Mouse (Mus musculus) G1E (cell line): ENCODE measurements around the gene 0610009B22Rik. TPM values are rescaled to one million over a fixed set of nuclear protein-coding genes. Genes with fewer than 3 reads are reported as not detected.
"Not testable (repeated sequence)": the region's sequence is repeated elsewhere in the genome, so short reads cannot be mapped to it uniquely, and the experiment has no call there.

ENCODE experiments used
- ATAC-seq: 2 replicates; pipeline ENCODE4 v1.8.0; 2016; ENCODE audit warnings: mild to moderate bottlenecking; ENCODE audit not compliant: insufficient number of reproducible peaks, poor library complexity, low FRiP score, severe bottlenecking; ENCODE audit errors: extremely low read depth
- DNase-seq: peaks from one replicate; pipeline ENCODE4 v3.0.0; 2012; ENCODE audit warnings: low spot score
- H3K27me3 ChIP-seq: 2 replicates; pipeline ENCODE4 v1.6.1; 2012; ENCODE audit warnings: mild to moderate bottlenecking, low read length, inconsistent platforms; ENCODE audit not compliant: insufficient read depth
- H3K36me3 ChIP-seq: replicated peaks from 2 replicates; pipeline ENCODE3; 2012; ENCODE audit warnings: mild to moderate bottlenecking, inconsistent platforms
- H3K4me1 ChIP-seq: 2 replicates; pipeline ENCODE4 v1.6.1; 2012; ENCODE audit warnings: low read depth, low read length, inconsistent platforms, mixed read lengths; ENCODE audit not compliant: insufficient read depth
- H3K4me3 ChIP-seq: 2 replicates; pipeline ENCODE4 v1.5.1; 2012; ENCODE audit warnings: low read depth, mild to moderate bottlenecking, inconsistent platforms, low read length, moderate library complexity, mixed read lengths
- H3K9me3 ChIP-seq: replicated peaks from 2 replicates; pipeline ENCODE4 v1.6.1; 2012; ENCODE audit warnings: inconsistent platforms
- CTCF ChIP-seq: IDR thresholded peaks from 2 replicates; pipeline ENCODE4 v1.5.1; 2012; ENCODE audit warnings: low read depth, low read length, inconsistent platforms, mixed read lengths
- GATA1 ChIP-seq: IDR thresholded peaks from 2 replicates; pipeline ENCODE4 v1.6.1; 2012; ENCODE audit warnings: borderline replicate concordance, low read length, inconsistent platforms, mixed read lengths
- GATA2 ChIP-seq: IDR thresholded peaks from 2 replicates; pipeline ENCODE4 v1.6.1; 2012; ENCODE audit warnings: low read depth, low read length, inconsistent platforms, borderline replicate concordance
- POLR2AphosphoS5 ChIP-seq: IDR thresholded peaks from 2 replicates; pipeline ENCODE4 v1.6.1; 2012; ENCODE audit warnings: low read depth, low read length, inconsistent platforms; ENCODE audit not compliant: insufficient replicate concordance
- TAL1 ChIP-seq: conservative IDR thresholded peaks from 2 replicates; pipeline ENCODE4 v1.6.1; 2012; ENCODE audit warnings: low read depth, low read length, inconsistent platforms, mixed read lengths
- polyA plus RNA-seq: library from polyadenylated mRNA; stranded (reverse); fragments of >175 nt; gene quantifications from 2 replicates; pipeline ENCODE4 v1.2.3, GENCODE M21; 2012
- total RNA-seq, 2 experiments: library from RNA; stranded (forward) in 1 of 2; stranded (reverse) in 1 of 2; fragments of 200-1000 nt in 1 of 2; fragments of >200 nt in 1 of 2; fragmentation: Nextera tagmentation in 1 of 2; gene quantifications; 2 replicates each; pipeline ENCODE4 v1.2.3; 2014 to 2017

The 0610009B22Rik gene
- total and polyA plus RNA-seq, 3 experiments, result 2.8 to 39.6 (median 19.5) TPM

DNA sequence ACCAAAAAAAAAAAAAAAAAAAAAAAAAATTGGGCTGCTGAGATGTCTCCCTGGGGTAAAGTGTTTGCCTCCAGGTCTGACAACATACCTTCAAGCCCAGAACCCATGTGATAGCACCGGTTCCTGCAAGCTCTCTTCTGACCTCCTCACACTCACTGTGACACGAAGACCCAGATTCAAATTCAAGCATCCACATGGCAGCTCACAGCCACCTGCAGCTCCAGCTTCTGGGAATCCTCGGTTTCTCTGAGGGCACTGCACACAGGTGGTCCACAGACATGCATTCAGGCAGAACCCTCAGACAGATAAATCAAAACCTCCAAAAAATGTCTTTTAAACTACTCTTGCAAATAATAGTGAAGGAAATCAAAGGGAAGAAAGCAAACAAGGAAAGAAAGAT lies 9.2 kb downstream of the 0610009B22Rik start:
- no peak for ATAC-seq
- Histone ChIP-seq H3K27me3 (peaks cover 6% of the 10 kb centered on the region), H3K4me3 (no peak overlapping the region), H3K4me1 (peaks cover 26% of the 10 kb centered on the region), H3K9me3 (no peaks in the 10 kb centered on the region), H3K36me3 (peaks cover 3% of the 10 kb centered on the region)
- no peak for DNase-seq
- TF ChIP-seq TAL1 (no peak), GATA2 (no peak), CTCF (no peak), GATA1 (no peak), POLR2AphosphoS5 (no peak)

DNA sequence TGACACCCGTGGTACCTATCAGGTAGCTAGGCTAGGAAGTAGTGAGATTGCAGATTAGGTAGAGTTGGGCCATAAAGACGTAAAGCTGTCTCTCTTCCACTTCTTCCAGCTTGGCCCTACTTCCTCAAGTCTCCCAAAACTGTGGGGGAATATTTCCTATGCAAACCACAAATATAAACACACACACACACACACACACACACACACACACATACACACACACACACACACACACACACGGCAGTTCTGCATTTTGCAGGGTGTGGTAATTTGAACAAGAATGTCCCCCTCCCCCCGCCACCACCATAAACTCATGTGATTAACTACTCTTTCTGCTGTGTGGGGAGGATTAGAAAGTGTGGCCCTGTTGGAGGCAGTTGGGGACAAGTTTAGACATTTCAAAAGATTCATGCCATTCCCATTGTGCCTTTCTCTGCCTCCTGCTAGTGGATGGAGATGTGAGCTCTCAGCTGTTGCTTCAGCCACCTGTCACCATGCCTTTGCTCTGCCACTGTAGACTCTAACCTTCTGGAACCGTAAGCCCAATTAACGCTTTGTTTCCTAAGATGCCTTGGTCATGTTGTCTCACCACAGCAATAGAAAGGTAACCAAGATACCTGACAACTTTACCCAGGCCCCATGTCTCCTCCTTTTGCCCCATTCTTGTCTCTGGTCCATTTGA lies 10.8 kb downstream of the 0610009B22Rik start:
- no peak; the same call in 1 of the 2 replicates for ATAC-seq

DNA sequence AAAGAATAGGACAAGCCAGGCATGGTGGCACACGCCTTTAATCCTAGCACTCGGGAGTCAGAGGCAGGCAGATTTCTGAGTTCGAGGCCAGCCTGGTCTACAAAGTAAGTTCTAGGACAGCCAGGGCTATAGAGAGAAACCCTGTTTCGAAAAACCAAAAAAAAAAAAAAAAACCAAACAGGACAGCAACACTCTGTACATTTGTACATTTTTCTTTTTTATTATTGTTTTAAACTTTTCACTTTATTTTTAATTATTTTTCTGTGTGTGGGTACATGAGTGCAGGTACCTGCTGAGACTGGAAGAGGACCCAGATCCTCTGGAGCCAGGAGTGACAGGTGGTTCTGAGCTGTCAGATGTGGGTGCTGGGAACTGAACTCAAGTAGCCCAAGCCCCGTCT lies 13.3 kb downstream of the 0610009B22Rik start:
- DNase-seq (no peak), ATAC-seq (no peak)
- Histone ChIP-seq H3K4me1 (peaks cover 17% of the 10 kb centered on the region), H3K4me3 (no peak overlapping the region), H3K27me3 (peaks cover 7% of the 10 kb centered on the region), H3K9me3 (no peaks in the 10 kb centered on the region), H3K36me3 (no peaks in the 10 kb centered on the region)
- TF ChIP-seq TAL1 (no peak), CTCF (no peak), GATA2 (no peak), GATA1 (no peak), POLR2AphosphoS5 (no peak)

More for the DNA sequence above, 10.8 kb downstream of the 0610009B22Rik start:
- Histone ChIP-seq H3K4me3 (no peak overlapping the region), H3K9me3 (no peaks in the 10 kb centered on the region), H3K4me1 (peaks cover 26% of the 10 kb centered on the region), H3K36me3 (no peaks in the 10 kb centered on the region), H3K27me3 (peaks cover 7% of the 10 kb centered on the region)
- no peak for DNase-seq
- TF ChIP-seq CTCF (no peak), TAL1 (no peak)

DNA sequence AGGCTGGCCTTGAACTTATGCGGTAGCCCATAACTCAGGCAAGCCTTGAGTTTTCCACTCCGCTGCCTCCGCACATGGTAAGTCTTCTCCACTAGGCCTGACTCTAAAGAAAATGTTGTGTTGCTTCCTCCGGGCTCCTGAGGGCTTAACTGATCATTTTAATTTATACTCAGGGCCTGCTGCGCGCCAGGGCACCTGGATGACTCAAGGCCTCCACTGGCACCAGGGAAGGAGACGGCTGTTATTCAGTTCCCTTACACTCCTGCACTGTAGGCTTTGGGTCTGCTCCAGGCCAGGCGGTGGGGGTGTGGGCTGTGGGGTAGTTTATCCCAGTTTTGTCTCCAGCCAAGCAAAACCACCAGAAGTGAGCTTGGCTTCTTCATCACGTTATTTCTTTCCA lies 15.4 kb downstream of the 0610009B22Rik start:
- DNase-seq (no peak), ATAC-seq (no peak)
- no peaks in the 10 kb centered on the region for H3K36me3 ChIP-seq
- H3K4me1 ChIP-seq, result peaks cover 16% of the 10 kb centered on the region
- TF ChIP-seq GATA2 (no peak), POLR2AphosphoS5 (no peak), CTCF (no peak), TAL1 (no peak), GATA1 (no peak)
- H3K9me3 ChIP-seq, result no peaks in the 10 kb centered on the region
- H3K27me3 ChIP-seq, result peaks cover 7% of the 10 kb centered on the region
- no peak overlapping the region for H3K4me3 ChIP-seq

DNA sequence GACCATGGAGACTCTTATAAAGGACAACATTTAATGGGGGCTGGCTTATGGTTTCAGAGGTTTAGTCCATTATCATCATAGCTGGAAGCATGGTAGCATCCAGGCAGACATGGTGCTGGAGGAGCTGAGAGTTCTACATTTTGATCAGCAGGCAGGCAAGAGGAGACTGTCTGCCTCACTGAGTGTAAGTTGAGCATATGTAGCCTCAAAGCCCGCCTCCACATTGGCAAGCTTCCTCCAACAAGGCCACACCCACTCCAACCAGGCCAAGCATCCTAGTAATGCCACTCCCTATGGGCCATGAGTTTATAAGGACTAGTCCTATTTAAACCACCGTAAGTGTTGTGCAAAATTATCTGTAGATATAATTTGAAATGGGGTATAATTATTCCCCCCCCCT lies 17.3 kb downstream of the 0610009B22Rik start:
- no peak for TF ChIP-seq CTCF
- no peak for TF ChIP-seq GATA2
- no peak for TF ChIP-seq TAL1
- TF ChIP-seq POLR2AphosphoS5, result no peak
- TF ChIP-seq GATA1, result no peak
- Histone ChIP-seq H3K36me3 (no peaks in the 10 kb centered on the region), H3K27me3 (peaks cover 7% of the 10 kb centered on the region), H3K4me3 (no peak overlapping the region), H3K4me1 (peaks cover 2% of the 10 kb centered on the region), H3K9me3 (no peaks in the 10 kb centered on the region)
- DNase-seq, result no peak
- no peak for ATAC-seq

DNA sequence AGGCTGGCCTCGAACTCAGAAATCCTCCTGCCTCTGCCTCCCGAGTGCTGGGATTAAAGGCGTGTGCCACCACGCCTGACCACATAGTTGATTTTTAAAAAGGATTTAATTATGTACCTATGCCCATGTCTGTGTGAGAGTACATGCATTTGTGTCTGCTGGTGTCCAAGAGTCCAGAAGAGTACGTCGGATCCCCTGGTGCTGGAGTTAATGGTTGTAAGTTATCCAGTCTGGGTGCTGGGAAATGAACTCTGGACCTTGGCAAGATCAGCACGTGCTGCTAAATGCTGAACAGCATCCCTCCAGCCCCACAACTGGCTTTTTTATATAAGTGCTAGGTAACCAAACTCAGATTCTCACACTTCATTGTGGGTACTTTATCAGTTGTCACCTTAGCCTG lies 17.8 kb downstream of the 0610009B22Rik start:
- Histone ChIP-seq H3K36me3 (no peaks in the 10 kb centered on the region), H3K9me3 (no peaks in the 10 kb centered on the region), H3K27me3 (peaks cover 7% of the 10 kb centered on the region), H3K4me1 (peaks cover 2% of the 10 kb centered on the region), H3K4me3 (no peak overlapping the region)
- ATAC-seq (no peak), DNase-seq (no peak)
- no peak for TF ChIP-seq POLR2AphosphoS5
- no peak for TF ChIP-seq GATA1
- TF ChIP-seq TAL1, result no peak
- TF ChIP-seq CTCF, result no peak
- TF ChIP-seq GATA2, result no peak

DNA sequence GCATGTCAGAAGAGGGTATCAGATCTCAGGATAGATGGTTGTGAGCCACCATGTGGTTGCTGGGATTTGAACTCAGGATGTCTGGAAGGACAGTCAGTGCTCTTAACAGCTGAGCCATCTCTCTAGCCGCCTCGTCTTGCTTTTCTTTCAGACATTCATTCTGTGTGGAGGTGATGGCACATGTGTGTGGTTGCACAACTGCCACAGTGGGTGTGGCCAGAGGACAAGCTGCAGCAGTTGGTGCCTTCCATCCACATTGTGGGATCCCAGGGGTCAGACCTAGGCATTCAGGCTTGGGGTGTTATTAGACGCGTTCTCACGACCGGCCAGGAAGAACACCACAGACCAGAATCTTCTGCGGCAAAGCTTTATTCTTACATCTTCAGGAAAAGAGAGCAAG lies 23.9 kb downstream of the 0610009B22Rik start:
- not testable (repeated sequence) for H3K36me3 ChIP-seq, ATAC-seq, H3K4me3 ChIP-seq, H3K4me1 ChIP-seq, H3K9me3 ChIP-seq, DNase-seq
- H3K27me3 ChIP-seq, result peaks cover 29% of the 10 kb centered on the region
